Mouse (Mus musculus) CD4-positive, CD25-positive, alpha-beta regulatory T cell, adult 2 months (primary cell): Measurements from ENCODE around the gene Vps37b.
A peak's percentile ranks its signal among the peaks of the same experiment; 100 is the strongest.
"Not testable (repeated sequence)": the region's sequence is repeated elsewhere in the genome, so short reads cannot be mapped to it uniquely, and the experiment has no call there.

ENCODE experiments used
- DNase-seq: peaks from one replicate; pipeline ENCODE4 v3.0.0-alpha.2; 2012; ENCODE audit warnings: low read depth, low spot score

The Vps37b gene

GRCm38 (mm10) chr5:124032001-124032508 is at the start of gene Vps37b:
Vps37b (minus strand) TSS chr5:124032270.
- peak; percentile 98 for DNase-seq

GRCm38 (mm10) chr5:124079880-124080279 is 47.8 kb upstream of the Vps37b start:
- DNase-seq, result peak; percentile 68

- peak; percentile 67 for DNase-seq
Observed at GRCm38 (mm10) chr5:124078794-124079416, 46.8 kb upstream of the Vps37b start.

GRCm38 (mm10) chr5:124077856-124078460 is 45.9 kb upstream of the Vps37b start:
- peak; percentile 40 for DNase-seq

GRCm38 (mm10) chr5:124077241-124077640 is 45.2 kb upstream of the Vps37b start:
- DNase-seq, result no peak

GRCm38 (mm10) chr5:124076559-124076958 is 44.5 kb upstream of the Vps37b start:
- no peak for DNase-seq

- DNase-seq, result peak; percentile 63
Observed at GRCm38 (mm10) chr5:124075716-124076115, 43.6 kb upstream of the Vps37b start.

- peak; percentile 91 for DNase-seq
Observed at GRCm38 (mm10) chr5:124074845-124075307, 42.8 kb upstream of the Vps37b start.

- no peak for DNase-seq
Observed at GRCm38 (mm10) chr5:124073682-124074081, 41.6 kb upstream of the Vps37b start.

- DNase-seq, result no peak
Observed at GRCm38 (mm10) chr5:124069657-124070056, 37.6 kb upstream of the Vps37b start.

- DNase-seq, result no peak
Observed at GRCm38 (mm10) chr5:124062037-124062824, 30.2 kb upstream of the Vps37b start.

GRCm38 (mm10) chr5:124059677-124060076 is 27.6 kb upstream of the Vps37b start:
- DNase-seq, result no peak

- DNase-seq, result no peak
Observed at GRCm38 (mm10) chr5:124058749-124059148, 26.7 kb upstream of the Vps37b start.

- DNase-seq, result no peak
Observed at GRCm38 (mm10) chr5:124056956-124057355, 24.9 kb upstream of the Vps37b start.

GRCm38 (mm10) chr5:124056219-124056618 is 24.1 kb upstream of the Vps37b start:
- peak; percentile 44 for DNase-seq

- not testable (repeated sequence) for DNase-seq
Observed at GRCm38 (mm10) chr5:124052641-124053040, 20.6 kb upstream of the Vps37b start.

- peak; percentile 44 for DNase-seq
Observed at GRCm38 (mm10) chr5:124051899-124052491, 19.9 kb upstream of the Vps37b start.

- DNase-seq, result peak; percentile 69
Observed at GRCm38 (mm10) chr5:124050095-124051050, 18.3 kb upstream of the Vps37b start.

- no peak for DNase-seq
Observed at GRCm38 (mm10) chr5:124049249-124050045, 17.4 kb upstream of the Vps37b start.
